Mouse (Mus musculus): ENCODE results near the gene Cpsf3.

DNA sequence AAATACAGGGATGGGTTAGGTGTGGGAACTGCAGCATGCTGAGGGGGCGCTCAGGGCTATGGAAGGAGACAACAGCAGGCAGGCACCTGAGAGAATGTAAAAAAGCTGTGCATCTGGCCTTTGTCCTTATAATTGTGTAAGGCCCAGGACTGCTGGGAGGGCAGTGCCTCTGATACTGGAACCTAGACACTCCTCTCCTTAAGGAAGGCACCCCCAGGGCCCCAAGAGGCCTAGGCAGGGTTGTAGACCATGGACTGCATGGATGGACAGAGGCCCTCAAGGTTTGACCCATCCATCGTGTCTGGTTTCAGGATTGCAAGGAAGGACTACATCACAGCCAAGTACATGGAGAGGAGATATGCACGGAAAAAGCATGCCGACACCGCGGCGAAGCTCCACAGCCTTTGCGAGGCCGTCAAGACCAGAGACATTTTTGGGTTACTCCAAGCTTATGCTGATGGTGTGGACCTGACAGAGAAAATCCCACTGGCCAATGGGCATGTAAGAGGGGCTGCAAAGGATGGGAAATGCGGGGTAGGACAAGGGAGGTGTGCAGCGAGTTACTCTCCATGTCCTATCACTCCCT is 40.7 kb upstream of the Cpsf3 start:
- no peak for TF ChIP-seq MAX (IDR thresholded peaks at IDR 0.05; ENCODE audit: low read depth)
- no peak for TF ChIP-seq CEBPB (IDR thresholded peaks at IDR 0.05; ENCODE audit: insufficient read depth, poor library complexity, severe bottlenecking)
- TF ChIP-seq POLR2A (IDR thresholded peaks at IDR 0.05; ENCODE audit: insufficient read length, low read depth): no peak
- no peak for TF ChIP-seq MYOD1 (IDR thresholded peaks at IDR 0.05; ENCODE audit: control insufficient read depth in 1 of 3, insufficient read length in 2 of 3, low read depth in 2 of 3)
- TF ChIP-seq USF1 (IDR thresholded peaks at IDR 0.05; ENCODE audit: low read depth): no peak
- TF ChIP-seq POLR2AphosphoS2 (IDR thresholded peaks at IDR 0.05; ENCODE audit: insufficient read length, low read depth): no peak
- TF ChIP-seq E2F4 (IDR thresholded peaks at IDR 0.05; ENCODE audit: insufficient read depth): no peak
- TF ChIP-seq SRF (IDR thresholded peaks at IDR 0.05; ENCODE audit: control insufficient read depth, insufficient read length, low read depth): no peak

All from myocyte (in vitro differentiated cells).